Mouse (Mus musculus): Measurements from ENCODE around the gene Gm14403. TPM values are rescaled to one million over a fixed set of nuclear protein-coding genes. Genes with fewer than 3 reads are reported as not detected.
"Not testable (repeated sequence)": the region's sequence is repeated elsewhere in the genome, so short reads cannot be mapped to it uniquely, and the experiment has no call there.

Gene Gm14403
- polyA plus RNA-seq, 1 experiment from 2014 or later: 10.1 TPM

GRCm38 (mm10) chr2:177511381-177511780 lies 13.4 kb downstream of the Gm14403 start:
- ATAC-seq (replicated peaks; ENCODE audit: insufficient number of reproducible peaks, low FRiP score, low TSS enrichment, low read depth); H3K4me3 ChIP-seq (ENCODE audit: low read depth, low read length); H3K27ac ChIP-seq (replicated peaks; ENCODE audit: low read depth, low read length); H3K27me3 ChIP-seq (ENCODE audit: control insufficient read depth, insufficient read depth, low read length); H3K9ac ChIP-seq (replicated peaks; ENCODE audit: low read length); H3K4me1 ChIP-seq (ENCODE audit: control insufficient read depth, insufficient read depth, low read length); H3K9me3 ChIP-seq (replicated peaks; ENCODE audit: control insufficient read depth, low read length); H3K4me2 ChIP-seq (ENCODE audit: low read depth, low read length); H3K36me3 ChIP-seq (replicated peaks; ENCODE audit: control insufficient read depth, insufficient read depth, low read depth, low read length); DNase-seq (ENCODE audit: low spot score): not testable (repeated sequence)
- WGBS: 78% methylated on average over 4 of the region's 4 CpGs

- not testable (repeated sequence) for H3K9me3 ChIP-seq (replicated peaks; ENCODE audit: control insufficient read depth, low read length); H3K4me1 ChIP-seq (ENCODE audit: control insufficient read depth, insufficient read depth, low read length); H3K4me2 ChIP-seq (ENCODE audit: low read depth, low read length); H3K4me3 ChIP-seq (ENCODE audit: low read depth, low read length); ATAC-seq (replicated peaks; ENCODE audit: insufficient number of reproducible peaks, low FRiP score, low TSS enrichment, low read depth); H3K9ac ChIP-seq (replicated peaks; ENCODE audit: low read length); H3K27ac ChIP-seq (replicated peaks; ENCODE audit: low read depth, low read length); H3K36me3 ChIP-seq (replicated peaks; ENCODE audit: control insufficient read depth, insufficient read depth, low read depth, low read length); H3K27me3 ChIP-seq (ENCODE audit: control insufficient read depth, insufficient read depth, low read length); DNase-seq (ENCODE audit: low spot score)
- WGBS: 91% methylated on average over 3 of the region's 3 CpGs
Observed at GRCm38 (mm10) chr2:177511972-177512371, 14.0 kb downstream of the Gm14403 start.

GRCm38 (mm10) chr2:177513991-177514479 lies 16.0 kb downstream of the Gm14403 start:
- WGBS: 92% methylated on average over 4 of the region's 4 CpGs
- not testable (repeated sequence) for H3K4me1 ChIP-seq (ENCODE audit: control insufficient read depth, insufficient read depth, low read length); DNase-seq (ENCODE audit: low spot score); H3K36me3 ChIP-seq (replicated peaks; ENCODE audit: control insufficient read depth, insufficient read depth, low read depth, low read length); H3K27ac ChIP-seq (replicated peaks; ENCODE audit: low read depth, low read length); ATAC-seq (replicated peaks; ENCODE audit: insufficient number of reproducible peaks, low FRiP score, low TSS enrichment, low read depth); H3K9me3 ChIP-seq (replicated peaks; ENCODE audit: control insufficient read depth, low read length); H3K9ac ChIP-seq (replicated peaks; ENCODE audit: low read length); H3K4me2 ChIP-seq (ENCODE audit: low read depth, low read length); H3K4me3 ChIP-seq (ENCODE audit: low read depth, low read length); H3K27me3 ChIP-seq (ENCODE audit: control insufficient read depth, insufficient read depth, low read length)

GRCm38 (mm10) chr2:177517746-177518145 lies 19.7 kb downstream of the Gm14403 start:
- WGBS: 87% methylated on average over 9 of the region's 9 CpGs
- not testable (repeated sequence) for H3K36me3 ChIP-seq (replicated peaks; ENCODE audit: control insufficient read depth, insufficient read depth, low read depth, low read length)

GRCm38 (mm10) chr2:177518354-177518753 lies 20.3 kb downstream of the Gm14403 start:
- ATAC-seq (replicated peaks; ENCODE audit: insufficient number of reproducible peaks, low FRiP score, low TSS enrichment, low read depth); H3K4me2 ChIP-seq (ENCODE audit: low read depth, low read length); H3K27me3 ChIP-seq (ENCODE audit: control insufficient read depth, insufficient read depth, low read length); H3K4me3 ChIP-seq (ENCODE audit: low read depth, low read length); H3K4me1 ChIP-seq (ENCODE audit: control insufficient read depth, insufficient read depth, low read length); DNase-seq (ENCODE audit: low spot score); H3K9ac ChIP-seq (replicated peaks; ENCODE audit: low read length); H3K9me3 ChIP-seq (replicated peaks; ENCODE audit: control insufficient read depth, low read length); H3K36me3 ChIP-seq (replicated peaks; ENCODE audit: control insufficient read depth, insufficient read depth, low read depth, low read length); H3K27ac ChIP-seq (replicated peaks; ENCODE audit: low read depth, low read length): not testable (repeated sequence)
- WGBS: 91% methylated on average over 7 of the region's 7 CpGs

More at GRCm38 (mm10) chr2:177517746-177518145, 19.7 kb downstream of the Gm14403 start:
- not testable (repeated sequence) for H3K27ac ChIP-seq (replicated peaks; ENCODE audit: low read depth, low read length); DNase-seq (ENCODE audit: low spot score); H3K9me3 ChIP-seq (replicated peaks; ENCODE audit: control insufficient read depth, low read length); H3K27me3 ChIP-seq (ENCODE audit: control insufficient read depth, insufficient read depth, low read length); ATAC-seq (replicated peaks; ENCODE audit: insufficient number of reproducible peaks, low FRiP score, low TSS enrichment, low read depth); H3K4me3 ChIP-seq (ENCODE audit: low read depth, low read length); H3K4me1 ChIP-seq (ENCODE audit: control insufficient read depth, insufficient read depth, low read length); H3K9ac ChIP-seq (replicated peaks; ENCODE audit: low read length); H3K4me2 ChIP-seq (ENCODE audit: low read depth, low read length)

GRCm38 (mm10) chr2:177518960-177519359 lies 20.9 kb downstream of the Gm14403 start:
- DNase-seq (ENCODE audit: low spot score); ATAC-seq (replicated peaks; ENCODE audit: insufficient number of reproducible peaks, low FRiP score, low TSS enrichment, low read depth); H3K36me3 ChIP-seq (replicated peaks; ENCODE audit: control insufficient read depth, insufficient read depth, low read depth, low read length); H3K4me3 ChIP-seq (ENCODE audit: low read depth, low read length); H3K27me3 ChIP-seq (ENCODE audit: control insufficient read depth, insufficient read depth, low read length); H3K4me1 ChIP-seq (ENCODE audit: control insufficient read depth, insufficient read depth, low read length); H3K9ac ChIP-seq (replicated peaks; ENCODE audit: low read length); H3K9me3 ChIP-seq (replicated peaks; ENCODE audit: control insufficient read depth, low read length); H3K4me2 ChIP-seq (ENCODE audit: low read depth, low read length); H3K27ac ChIP-seq (replicated peaks; ENCODE audit: low read depth, low read length): not testable (repeated sequence)
- WGBS: 76% methylated on average over 1 of the region's 1 CpGs

GRCm38 (mm10) chr2:177520035-177520434 lies 22.0 kb downstream of the Gm14403 start:
- Histone ChIP-seq H3K27ac (replicated peaks; ENCODE audit: low read depth, low read length) (no peak overlapping the region), H3K9me3 (replicated peaks; ENCODE audit: control insufficient read depth, low read length) (no peaks in the 10 kb centered on the region), H3K9ac (replicated peaks; ENCODE audit: low read length) (no peak overlapping the region), H3K4me2 (ENCODE audit: low read depth, low read length) (no peak overlapping the region), H3K4me3 (ENCODE audit: low read depth, low read length) (no peak overlapping the region), H3K27me3 (ENCODE audit: control insufficient read depth, insufficient read depth, low read length) (no peaks in the 10 kb centered on the region), H3K4me1 (ENCODE audit: control insufficient read depth, insufficient read depth, low read length) (no peaks in the 10 kb centered on the region), H3K36me3 (replicated peaks; ENCODE audit: control insufficient read depth, insufficient read depth, low read depth, low read length) (no peaks in the 10 kb centered on the region)
- 85% methylated on average over 8 of the region's 8 CpGs for WGBS
- ATAC-seq (replicated peaks; ENCODE audit: insufficient number of reproducible peaks, low FRiP score, low TSS enrichment, low read depth): no peak
- DNase-seq (ENCODE audit: low spot score): no peak

GRCm38 (mm10) chr2:177523061-177523460 lies 25.0 kb downstream of the Gm14403 start:
- H3K27me3 ChIP-seq (ENCODE audit: control insufficient read depth, insufficient read depth, low read length): no peaks in the 10 kb centered on the region
- H3K9ac ChIP-seq (replicated peaks; ENCODE audit: low read length): no peak overlapping the region
- no peaks in the 10 kb centered on the region for H3K36me3 ChIP-seq (replicated peaks; ENCODE audit: control insufficient read depth, insufficient read depth, low read depth, low read length)
- no peak overlapping the region for H3K4me3 ChIP-seq (ENCODE audit: low read depth, low read length)
- no peaks in the 10 kb centered on the region for H3K9me3 ChIP-seq (replicated peaks; ENCODE audit: control insufficient read depth, low read length)
- no peak for DNase-seq (ENCODE audit: low spot score)
- WGBS: 92% methylated on average over 20 of the region's 20 CpGs
- H3K4me1 ChIP-seq (ENCODE audit: control insufficient read depth, insufficient read depth, low read length): no peaks in the 10 kb centered on the region
- no peak overlapping the region for H3K4me2 ChIP-seq (ENCODE audit: low read depth, low read length)
- no peak for ATAC-seq (replicated peaks; ENCODE audit: insufficient number of reproducible peaks, low FRiP score, low TSS enrichment, low read depth)
- H3K27ac ChIP-seq (replicated peaks; ENCODE audit: low read depth, low read length): no peak overlapping the region
